ENCODE assay signal across 25 mouse cellular contexts in genomic region chr7:101858362-101858761, GRCm38 (mm10). TPM values are rescaled to one million over a fixed set of nuclear protein-coding genes. Genes with fewer than 3 reads are reported as not detected.
DNase-seq lines count a peak whose midpoint lies in the region; ATAC-seq and TF ChIP-seq lines count a peak whose summit lies in the region.
"Had no signal": no experiment of that assay in that cellular context is flagged by ENCODE, and none has a peak within 500 bp of the region (broad histone marks: within the 10 kb centered on the region; RNA-seq: fewer than 3 reads in every experiment).

No protein-coding gene starts in this region.

- no peak for TF ChIP-seq CTCF in stomach, postnatal 0 days (IDR thresholded peaks at IDR 0.05; ENCODE audit: low read depth)

- no peak overlapping the region for H3K27ac ChIP-seq in embryonic facial prominence, embryonic 13.5 days
- no peak overlapping the region for H3K27ac ChIP-seq in embryonic facial prominence, embryonic 10.5 days (replicated peaks)
- peak overlapping the region; percentile 21; the same call in 1 of the 2 replicates for H3K27ac ChIP-seq in macrophage
- peak overlapping the region; percentile 58 for H3K27ac ChIP-seq in stomach, postnatal 0 days (replicated peaks)
- no peak overlapping the region for H3K27ac ChIP-seq in hindbrain, embryonic 11.5 days (ENCODE audit: low read depth, low read length)
- H3K27ac ChIP-seq: embryonic facial prominence, embryonic 12.5 days; forebrain, embryonic 15.5 days; hindbrain, embryonic 10.5 days; kidney, postnatal 0 days; limb, embryonic 12.5 days; liver, embryonic 13.5 days; midbrain, embryonic 12.5 days; neural tube, embryonic 15.5 days had no signal

- H3K9me3 ChIP-seq in embryonic facial prominence, embryonic 13.5 days, result no peaks in the 10 kb centered on the region
- no peaks in the 10 kb centered on the region for H3K9me3 ChIP-seq in embryonic facial prominence, embryonic 10.5 days
- no peaks in the 10 kb centered on the region for H3K9me3 ChIP-seq in stomach, postnatal 0 days (ENCODE audit: control insufficient read depth, low read length)
- no peaks in the 10 kb centered on the region for H3K9me3 ChIP-seq in hindbrain, embryonic 11.5 days (ENCODE audit: control insufficient read depth, low read length)
- H3K9me3 ChIP-seq: embryonic facial prominence, embryonic 12.5 days; forebrain, embryonic 15.5 days; G1E; hindbrain, embryonic 10.5 days; limb, embryonic 12.5 days; liver, embryonic 13.5 days; midbrain, embryonic 12.5 days; neural tube, embryonic 15.5 days had no signal

- H3K4me3 ChIP-seq in embryonic facial prominence, embryonic 13.5 days, result no peak overlapping the region
- no peak overlapping the region for H3K4me3 ChIP-seq in embryonic facial prominence, embryonic 10.5 days
- no peak overlapping the region for H3K4me3 ChIP-seq in macrophage (ENCODE audit: inconsistent target)
- no peak overlapping the region for H3K4me3 ChIP-seq in stomach, postnatal 0 days (ENCODE audit: low read depth, low read length)
- H3K4me3 ChIP-seq in hindbrain, embryonic 11.5 days (ENCODE audit: low read depth, low read length), result no peak overlapping the region
- H3K4me3 ChIP-seq: embryonic facial prominence, embryonic 12.5 days; forebrain, embryonic 15.5 days; hindbrain, embryonic 10.5 days; limb, embryonic 12.5 days; liver, embryonic 13.5 days; midbrain, embryonic 12.5 days; neural tube, embryonic 15.5 days had no signal

- H3K4me2 ChIP-seq in embryonic facial prominence, embryonic 13.5 days, result no peak overlapping the region
- no peak overlapping the region for H3K4me2 ChIP-seq in stomach, postnatal 0 days (replicated peaks; ENCODE audit: low read depth)
- H3K4me2 ChIP-seq in hindbrain, embryonic 11.5 days (replicated peaks; ENCODE audit: low read depth, low read length), result no peak overlapping the region
- H3K4me2 ChIP-seq: embryonic facial prominence, embryonic 12.5 days; forebrain, embryonic 15.5 days; limb, embryonic 12.5 days; liver, embryonic 13.5 days; midbrain, embryonic 12.5 days; neural tube, embryonic 15.5 days had no signal

- peak; percentile 59; the same call in 1 of the 2 replicates for ATAC-seq in embryonic facial prominence, embryonic 13.5 days (ENCODE audit: insufficient number of reproducible peaks, insufficient read depth, low FRiP score, low TSS enrichment, low read depth)
- ATAC-seq in stomach, postnatal 0 days (ENCODE audit: low FRiP score, low TSS enrichment), result peak; percentile 79
- no peak for ATAC-seq in hindbrain, embryonic 11.5 days (ENCODE audit: low FRiP score)
- ATAC-seq: forebrain, embryonic 15.5 days had no signal

- H3K4me1 ChIP-seq in embryonic facial prominence, embryonic 13.5 days, result no peaks in the 10 kb centered on the region
- H3K4me1 ChIP-seq in embryonic facial prominence, embryonic 10.5 days, result no peaks in the 10 kb centered on the region
- H3K4me1 ChIP-seq in stomach, postnatal 0 days (replicated peaks; ENCODE audit: control insufficient read depth, insufficient read depth), result no peaks in the 10 kb centered on the region
- no peaks in the 10 kb centered on the region for H3K4me1 ChIP-seq in hindbrain, embryonic 11.5 days (replicated peaks; ENCODE audit: control insufficient read depth, insufficient read depth, low read length)
- H3K4me1 ChIP-seq: embryonic facial prominence, embryonic 12.5 days; forebrain, embryonic 15.5 days; hindbrain, embryonic 10.5 days; limb, embryonic 12.5 days; liver, embryonic 13.5 days; midbrain, embryonic 12.5 days; neural tube, embryonic 15.5 days had no signal

- H3K36me3 ChIP-seq in embryonic facial prominence, embryonic 13.5 days, result no peaks in the 10 kb centered on the region
- H3K36me3 ChIP-seq in embryonic facial prominence, embryonic 10.5 days (replicated peaks), result no peaks in the 10 kb centered on the region
- H3K36me3 ChIP-seq in macrophage (ENCODE audit: inconsistent target), result no peaks in the 10 kb centered on the region
- no peaks in the 10 kb centered on the region for H3K36me3 ChIP-seq in stomach, postnatal 0 days (ENCODE audit: control insufficient read depth, insufficient read depth, low read length)
- H3K36me3 ChIP-seq in hindbrain, embryonic 11.5 days (ENCODE audit: control insufficient read depth, insufficient read depth, low read length), result no peaks in the 10 kb centered on the region
- H3K36me3 ChIP-seq: embryonic facial prominence, embryonic 12.5 days; forebrain, embryonic 15.5 days; G1E; hindbrain, embryonic 10.5 days; limb, embryonic 12.5 days; liver, embryonic 13.5 days; midbrain, embryonic 12.5 days; neural tube, embryonic 15.5 days had no signal

- no peak for TF ChIP-seq EP300 in stomach, postnatal 0 days (optimal IDR thresholded peaks at IDR 0.05)

- 86% methylated on average over 9 of the region's 9 CpGs for WGBS in embryonic facial prominence, embryonic 13.5 days
- 85% methylated on average over 9 of the region's 9 CpGs for WGBS in embryonic facial prominence, embryonic 10.5 days
- WGBS in macrophage (ENCODE audit: missing documents), result 35% methylated on average over 9 of the region's 9 CpGs
- WGBS in stomach, postnatal 0 days, result 57% methylated on average over 9 of the region's 9 CpGs
- 86% methylated on average over 9 of the region's 9 CpGs for WGBS in hindbrain, embryonic 11.5 days

- no peaks in the 10 kb centered on the region for H3K79me2 ChIP-seq in macrophage (ENCODE audit: inconsistent target)

- no peak overlapping the region for H3K9ac ChIP-seq in embryonic facial prominence, embryonic 13.5 days
- H3K9ac ChIP-seq in stomach, postnatal 0 days (ENCODE audit: low read length), result no peak overlapping the region
- no peak overlapping the region for H3K9ac ChIP-seq in hindbrain, embryonic 11.5 days (ENCODE audit: low read depth, low read length)
- H3K9ac ChIP-seq: embryonic facial prominence, embryonic 12.5 days; forebrain, embryonic 15.5 days; limb, embryonic 12.5 days; liver, embryonic 13.5 days; midbrain, embryonic 12.5 days; neural tube, embryonic 15.5 days had no signal

- H3K27me3 ChIP-seq in embryonic facial prominence, embryonic 13.5 days, result no peaks in the 10 kb centered on the region
- H3K27me3 ChIP-seq in embryonic facial prominence, embryonic 10.5 days (replicated peaks; ENCODE audit: low read depth, poor library complexity, severe bottlenecking), result no peaks in the 10 kb centered on the region
- no peaks in the 10 kb centered on the region for H3K27me3 ChIP-seq in stomach, postnatal 0 days (ENCODE audit: control insufficient read depth, insufficient read depth, low read length)
- no peaks in the 10 kb centered on the region for H3K27me3 ChIP-seq in hindbrain, embryonic 11.5 days (ENCODE audit: control insufficient read depth, insufficient read depth, low read length)
- H3K27me3 ChIP-seq: embryonic facial prominence, embryonic 12.5 days; forebrain, embryonic 15.5 days; limb, embryonic 12.5 days; liver, embryonic 13.5 days; midbrain, embryonic 12.5 days; neural tube, embryonic 15.5 days had no signal

- no peak for DNase-seq in embryonic facial prominence, embryonic 10.5 days (ENCODE audit: low spot score)
- DNase-seq in spleen, adult 18-20 months, result peak; percentile 11 to 15
- DNase-seq in spleen, adult 12 weeks (ENCODE audit: low spot score), result no peak
- DNase-seq in stomach, postnatal 0 days (ENCODE audit: low spot score), result peak; percentile 42
- DNase-seq in left cerebral cortex, adult 11 months (ENCODE audit: low spot score), result no peak
- DNase-seq in hindbrain, embryonic 11.5 days (ENCODE audit: low spot score), result no peak
- DNase-seq: cerebellum, adult 9-11 months; gastrocnemius, postnatal 25 days; kidney, adult 18-20 months; liver, embryonic 13.5 days; right cerebral cortex, postnatal 14 days; thymus, postnatal 4 days had no signal

RNA-seq across cellular contexts. Expression of gene Folr2, which starts 1.4 kb away (rescaled TPM):
- 1.5 and 1.9 TPM in 2 replicates for polyA plus RNA-seq in embryonic facial prominence, embryonic 13.5 days (2015; fragmentation: Nextera tagmentation; extraction: Ambion mirVana)
- 0.49 TPM in 1 of 2 replicates, not detected in the other for polyA plus RNA-seq in embryonic facial prominence, embryonic 10.5 days (2016; fragmentation: Nextera tagmentation; extraction: Ambion mirVana)
- total RNA-seq in macrophage (2018; cell fraction: chromatin; rRNA removed), result 10 to 100 TPM in 1 of 26 experiments, 1 to 10 TPM in 22, under 1 TPM in 1, not detected in 2; 0.96 to 11.9 (median 3.2) TPM
- 10 to 100 TPM; 14.4 to 29.0 (median 19.4) TPM for total RNA-seq in macrophage (2018; cell fraction: cytosol; rRNA removed)
- 10 to 100 TPM in 16 of 26 experiments, 1 to 10 TPM in 10; 3.9 to 43.1 (median 11.1) TPM for total RNA-seq in macrophage (2018; cell fraction: nucleus; rRNA removed)
- polyA plus RNA-seq in macrophage (2018), result 21.1 to 134 TPM (median 134 TPM) in 3 replicates
- 1.3 and 2.0 TPM in 2 replicates for polyA plus RNA-seq in stomach, postnatal 0 days (2015; fragmentation: Nextera tagmentation; extraction: Ambion mirVana)
- polyA plus RNA-seq in hindbrain, embryonic 11.5 days (2014; fragmentation: Nextera tagmentation; extraction: Ambion mirVana), result 0.73 and 2.1 TPM in 2 replicates
- total RNA-seq: G1E had no signal
- polyA plus RNA-seq: embryonic facial prominence, embryonic 12.5 days; G1E; limb, embryonic 12.5 days had no signal

RNA-seq across cellular contexts. Expression of gene Anapc15, which starts 5.2 kb away (rescaled TPM):
- 70.3 and 73.4 TPM in 2 replicates for polyA plus RNA-seq in embryonic facial prominence, embryonic 13.5 days (2015; fragmentation: Nextera tagmentation; extraction: Ambion mirVana)
- polyA plus RNA-seq in embryonic facial prominence, embryonic 10.5 days (2016; fragmentation: Nextera tagmentation; extraction: Ambion mirVana), result 118 and 119 TPM in 2 replicates
- total RNA-seq in macrophage (2018; cell fraction: chromatin; rRNA removed), result 1,000 to 10,000 TPM in 11 of 26 experiments, 100 to 1,000 TPM in 15; 258 to 1,533 (median 875) TPM
- 100 to 1,000 TPM in 5 of 26 experiments, 10 to 100 TPM in 21; 50.7 to 118 (median 77.3) TPM for total RNA-seq in macrophage (2018; cell fraction: cytosol; rRNA removed)
- 1,000 to 10,000 TPM in 1 of 26 experiments, 100 to 1,000 TPM in 25; 144 to 1,074 (median 581) TPM for total RNA-seq in macrophage (2018; cell fraction: nucleus; rRNA removed)
- 80.5 to 140 TPM (median 104 TPM) in 3 replicates for polyA plus RNA-seq in macrophage (2018)
- polyA plus RNA-seq in stomach, postnatal 0 days (2015; fragmentation: Nextera tagmentation; extraction: Ambion mirVana), result 38.8 and 42.7 TPM in 2 replicates
- polyA plus RNA-seq in hindbrain, embryonic 11.5 days (2014; fragmentation: Nextera tagmentation; extraction: Ambion mirVana), result 90.2 and 91.3 TPM in 2 replicates

RNA-seq across cellular contexts. Expression of gene Folr1, which starts 12.2 kb away (rescaled TPM):
- polyA plus RNA-seq in embryonic facial prominence, embryonic 13.5 days (2015; fragmentation: Nextera tagmentation; extraction: Ambion mirVana), result 0.25 TPM in 1 of 2 replicates, not detected in the other
- 1.2 and 2.4 TPM in 2 replicates for polyA plus RNA-seq in embryonic facial prominence, embryonic 10.5 days (2016; fragmentation: Nextera tagmentation; extraction: Ambion mirVana)
- 1 to 10 TPM in 2 of 26 experiments, not detected in 24; 1.3 TPM for total RNA-seq in macrophage (2018; cell fraction: chromatin; rRNA removed)
- under 1 TPM in 20 of 26 experiments, not detected in 6; 0.11 to 0.80 (median 0.37) TPM for total RNA-seq in macrophage (2018; cell fraction: cytosol; rRNA removed)
- 1 to 10 TPM in 3 of 26 experiments, under 1 TPM in 1, not detected in 22; 0.82 to 2.4 (median 1.9) TPM for total RNA-seq in macrophage (2018; cell fraction: nucleus; rRNA removed)
- polyA plus RNA-seq in macrophage (2018), result 0.50 to 0.59 TPM in 2 of 3 replicates, not detected in the other
- 3.2 and 4.0 TPM in 2 replicates for polyA plus RNA-seq in stomach, postnatal 0 days (2015; fragmentation: Nextera tagmentation; extraction: Ambion mirVana)
- polyA plus RNA-seq in hindbrain, embryonic 11.5 days (2014; fragmentation: Nextera tagmentation; extraction: Ambion mirVana), result 11.5 and 12.1 TPM in 2 replicates
- polyA plus RNA-seq: G1E; limb, embryonic 12.5 days had no signal

RNA-seq across cellular contexts. Expression of gene Inppl1, which starts 20.3 kb away (rescaled TPM):
- 44.6 and 44.8 TPM in 2 replicates for polyA plus RNA-seq in embryonic facial prominence, embryonic 13.5 days (2015; fragmentation: Nextera tagmentation; extraction: Ambion mirVana)
- 38.4 and 46.7 TPM in 2 replicates for polyA plus RNA-seq in embryonic facial prominence, embryonic 10.5 days (2016; fragmentation: Nextera tagmentation; extraction: Ambion mirVana)
- total RNA-seq in macrophage (2018; cell fraction: chromatin; rRNA removed), result 100 to 1,000 TPM in 25 of 26 experiments, 10 to 100 TPM in 1; 81.5 to 370 (median 203) TPM
- 10 to 100 TPM; 38.5 to 75.5 (median 63.8) TPM for total RNA-seq in macrophage (2018; cell fraction: cytosol; rRNA removed)
- 100 to 1,000 TPM in 19 of 26 experiments, 10 to 100 TPM in 7; 63.1 to 228 (median 121) TPM for total RNA-seq in macrophage (2018; cell fraction: nucleus; rRNA removed)
- polyA plus RNA-seq in macrophage (2018), result 63.7 to 85.3 TPM (median 76.3 TPM) in 3 replicates
- 16.6 and 17.6 TPM in 2 replicates for polyA plus RNA-seq in stomach, postnatal 0 days (2015; fragmentation: Nextera tagmentation; extraction: Ambion mirVana)
- polyA plus RNA-seq in hindbrain, embryonic 11.5 days (2014; fragmentation: Nextera tagmentation; extraction: Ambion mirVana), result 22.5 and 25.2 TPM in 2 replicates

RNA-seq across cellular contexts. Expression of gene Phox2a, which starts 40.2 kb away (rescaled TPM):
- 0.43 TPM in 1 of 2 replicates, not detected in the other for polyA plus RNA-seq in embryonic facial prominence, embryonic 13.5 days (2015; fragmentation: Nextera tagmentation; extraction: Ambion mirVana)
- 0.26 and 1.2 TPM in 2 replicates for polyA plus RNA-seq in embryonic facial prominence, embryonic 10.5 days (2016; fragmentation: Nextera tagmentation; extraction: Ambion mirVana)
- not detected for total RNA-seq in macrophage (2018; cell fraction: chromatin; rRNA removed)
- under 1 TPM in 1 of 26 experiments, not detected in 25; 0.10 TPM for total RNA-seq in macrophage (2018; cell fraction: cytosol; rRNA removed)
- under 1 TPM in 1 of 26 experiments, not detected in 25; 0.55 TPM for total RNA-seq in macrophage (2018; cell fraction: nucleus; rRNA removed)
- not detected in 3 replicates for polyA plus RNA-seq in macrophage (2018)
- polyA plus RNA-seq in stomach, postnatal 0 days (2015; fragmentation: Nextera tagmentation; extraction: Ambion mirVana), result 3.7 and 4.4 TPM in 2 replicates
- polyA plus RNA-seq in hindbrain, embryonic 11.5 days (2014; fragmentation: Nextera tagmentation; extraction: Ambion mirVana), result 5.2 and 6.3 TPM in 2 replicates
- total RNA-seq: gastrocnemius, postnatal 25 days; layer of hippocampus, postnatal 10 days; left cerebral cortex, postnatal 10 days had no signal
- polyA plus RNA-seq: cortical plate, adult 2 months; forebrain, embryonic 15.5 days; G1E; liver, embryonic 13.5 days had no signal

Comparison
In these comparisons a context has a peak if more than half of its experiments do, and no peak if none do; other contexts are left out.
1. DNase-seq: peak in spleen, adult 18-20 months (2 of 2) and stomach, postnatal 0 days (single experiment); none in embryonic facial prominence, embryonic 10.5 days (single experiment), spleen, adult 12 weeks (single experiment), left cerebral cortex, adult 11 months (single experiment) and hindbrain, embryonic 11.5 days (single experiment).
2. H3K27ac ChIP-seq: peak in macrophage (single experiment) and stomach, postnatal 0 days (single experiment); none in embryonic facial prominence, embryonic 13.5 days (single experiment), embryonic facial prominence, embryonic 10.5 days (single experiment) and hindbrain, embryonic 11.5 days (single experiment).